Mouse (Mus musculus) E14TG2a.4 (cell line): ENCODE results near the gene Sorbs2.

Source experiments
- H3K27me3 ChIP-seq: 2 replicates; pipeline ENCODE4 v1.6.1; 2014; ENCODE audit warnings: low read length, control low read depth; ENCODE audit not compliant: insufficient read depth
- H3K36me3 ChIP-seq: 2 replicates; pipeline ENCODE4 v1.6.1; 2014; ENCODE audit warnings: low read length, control low read depth; ENCODE audit not compliant: insufficient read depth
- H3K4me1 ChIP-seq: replicated peaks from 2 replicates; pipeline ENCODE4 v1.6.1; 2014; ENCODE audit warnings: low read depth, low read length, control low read depth
- H3K4me3 ChIP-seq: replicated peaks from 2 replicates; pipeline ENCODE4 v1.5.1; 2014; ENCODE audit warnings: mild to moderate bottlenecking, low read length
- H3K9me3 ChIP-seq: 2 replicates; pipeline ENCODE4 v1.6.1; 2014; ENCODE audit warnings: low read length, control low read depth
- CTCF ChIP-seq: conservative IDR thresholded peaks from 2 replicates; pipeline ENCODE4 v1.5.1; 2014; ENCODE audit warnings: low read length
- NANOG ChIP-seq: IDR thresholded peaks from 2 replicates; pipeline ENCODE4 v1.6.1; 2014; ENCODE audit warnings: borderline replicate concordance, low read length, mixed read lengths
- POU5F1 ChIP-seq: IDR thresholded peaks from 2 replicates; pipeline ENCODE4 v1.6.1; 2014; ENCODE audit warnings: low read length, borderline replicate concordance

The Sorbs2 gene

DNA sequence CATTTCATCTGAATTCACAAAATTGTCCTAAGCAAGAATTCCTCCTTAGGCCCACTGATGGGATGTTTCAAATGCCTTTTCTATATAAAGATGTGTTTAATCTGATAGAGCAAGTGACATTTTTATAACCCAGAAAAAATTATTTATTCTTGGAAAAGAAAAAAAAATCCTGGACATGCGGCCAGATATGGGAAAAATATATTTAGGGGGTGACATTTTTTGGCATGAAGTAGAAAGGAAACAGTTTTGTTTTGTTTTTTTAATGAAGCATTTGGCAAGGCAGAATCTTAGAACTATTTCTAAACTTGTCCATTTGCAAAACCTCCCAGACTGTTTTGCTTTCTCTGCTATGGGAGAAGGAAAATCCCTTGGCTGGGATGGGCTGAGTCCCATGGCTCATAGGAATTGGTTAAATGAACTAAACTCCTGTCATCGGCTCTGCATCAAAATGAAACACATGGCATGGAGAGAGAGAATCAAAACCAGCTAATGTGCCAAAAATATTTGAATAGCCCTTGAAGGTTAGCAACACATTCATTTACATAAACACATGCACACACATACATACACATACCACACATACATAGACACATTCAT, 182.1 kb downstream of the Sorbs2 start:
- Histone ChIP-seq H3K4me3 (no peak overlapping the region), H3K4me1 (no peaks in the 10 kb centered on the region), H3K9me3 (no peaks in the 10 kb centered on the region), H3K27me3 (no peaks in the 10 kb centered on the region), H3K36me3 (no peaks in the 10 kb centered on the region)
- TF ChIP-seq POU5F1 (no peak), CTCF (no peak), NANOG (no peak)

DNA sequence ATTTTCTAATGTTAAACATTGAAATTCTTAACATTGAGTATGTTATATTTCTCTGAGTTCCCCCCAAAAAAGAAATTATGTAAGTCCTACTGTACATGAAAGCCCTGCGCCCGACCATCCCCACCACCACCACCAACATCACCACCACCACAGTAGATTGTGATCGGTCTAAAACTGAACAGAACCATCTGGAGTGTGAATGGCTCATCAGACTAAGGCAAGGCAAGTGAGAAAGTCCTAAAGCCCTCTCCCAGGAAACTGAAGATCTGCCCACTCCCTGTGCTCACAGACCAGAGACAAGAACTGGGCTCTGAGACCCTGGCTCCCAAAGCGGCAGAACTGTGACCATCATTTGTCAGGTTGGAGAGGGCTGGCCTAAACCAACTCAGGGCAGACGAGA, 192.5 kb downstream of the Sorbs2 start:
- no peaks in the 10 kb centered on the region for H3K9me3 ChIP-seq
- no peak overlapping the region for H3K4me3 ChIP-seq
- H3K36me3 ChIP-seq: no peaks in the 10 kb centered on the region
- TF ChIP-seq CTCF: no peak
- no peak for TF ChIP-seq POU5F1
- peaks cover 4% of the 10 kb centered on the region for H3K4me1 ChIP-seq
- no peaks in the 10 kb centered on the region for H3K27me3 ChIP-seq

DNA sequence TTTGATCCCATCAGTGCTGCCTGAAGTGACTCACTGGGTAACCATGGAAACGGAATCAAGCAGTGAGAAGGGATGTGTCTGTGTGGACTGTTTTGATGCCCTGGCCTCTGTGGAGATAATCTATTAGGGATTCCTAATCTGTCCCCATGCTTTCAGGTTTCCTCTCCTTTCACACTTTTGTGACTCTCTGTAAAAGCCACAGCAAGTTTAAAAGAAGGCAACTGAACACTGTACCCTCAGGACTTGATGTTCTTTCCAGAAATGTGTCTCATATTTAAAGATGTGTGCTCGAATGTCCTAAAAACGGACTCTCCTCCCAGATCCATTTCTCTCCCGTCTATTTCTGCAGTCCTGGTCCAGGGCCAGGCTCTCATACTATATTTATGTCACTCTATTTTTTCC, 196.1 kb downstream of the Sorbs2 start:
- TF ChIP-seq CTCF: no peak
- no peak for TF ChIP-seq NANOG
- no peak for TF ChIP-seq POU5F1
- Histone ChIP-seq H3K4me1 (peaks cover 21% of the 10 kb centered on the region), H3K9me3 (no peaks in the 10 kb centered on the region), H3K4me3 (no peak overlapping the region), H3K27me3 (no peaks in the 10 kb centered on the region), H3K36me3 (no peaks in the 10 kb centered on the region)

DNA sequence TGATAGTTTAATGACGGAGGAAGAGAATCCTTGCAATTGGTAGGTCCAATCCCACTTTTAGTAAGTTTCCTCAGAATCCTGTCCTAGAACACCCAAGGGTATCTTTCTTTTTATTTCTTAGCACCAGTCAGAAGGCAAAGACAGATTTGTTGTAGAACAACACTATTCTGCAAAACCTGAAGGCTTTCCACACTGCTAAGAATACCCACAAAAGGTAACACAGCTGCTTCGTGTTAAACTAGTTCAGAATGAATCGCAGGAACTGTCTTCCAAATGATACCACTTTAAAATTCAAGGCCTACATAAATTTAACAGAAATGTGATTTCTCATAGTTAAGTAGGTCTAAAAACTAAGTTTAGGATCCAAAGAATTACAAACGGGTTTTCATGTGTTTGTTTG, 201.5 kb downstream of the Sorbs2 start:
- Histone ChIP-seq H3K9me3 (no peaks in the 10 kb centered on the region), H3K4me1 (peaks cover 21% of the 10 kb centered on the region), H3K27me3 (no peaks in the 10 kb centered on the region), H3K4me3 (no peak overlapping the region), H3K36me3 (no peaks in the 10 kb centered on the region)
- no peak for TF ChIP-seq NANOG
- no peak for TF ChIP-seq CTCF
- no peak for TF ChIP-seq POU5F1

DNA sequence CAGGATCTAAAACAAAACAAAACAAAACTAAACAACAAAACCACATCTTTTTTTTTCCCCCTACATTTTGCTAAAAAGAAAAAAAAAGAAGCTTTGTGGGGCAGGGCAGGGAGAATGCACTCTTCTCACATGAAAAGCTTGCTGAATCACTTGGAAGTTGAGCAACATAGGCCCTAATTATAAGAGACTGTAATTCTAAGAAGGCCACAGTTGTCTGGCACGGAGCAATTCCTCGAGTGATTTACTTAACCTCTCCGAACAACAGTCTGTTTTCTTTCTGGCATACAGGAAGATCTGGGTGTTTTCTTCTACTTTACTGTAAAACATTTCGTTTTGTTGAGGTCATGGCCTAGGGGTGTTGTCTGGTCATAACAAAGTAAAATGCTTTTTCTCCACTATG, 202.1 kb downstream of the Sorbs2 start:
- H3K4me1 ChIP-seq: peaks cover 20% of the 10 kb centered on the region
- no peak for TF ChIP-seq CTCF
- no peak for TF ChIP-seq NANOG
- no peak for TF ChIP-seq POU5F1
- H3K36me3 ChIP-seq: no peaks in the 10 kb centered on the region
- H3K9me3 ChIP-seq: no peaks in the 10 kb centered on the region
- no peaks in the 10 kb centered on the region for H3K27me3 ChIP-seq
- no peak overlapping the region for H3K4me3 ChIP-seq

DNA sequence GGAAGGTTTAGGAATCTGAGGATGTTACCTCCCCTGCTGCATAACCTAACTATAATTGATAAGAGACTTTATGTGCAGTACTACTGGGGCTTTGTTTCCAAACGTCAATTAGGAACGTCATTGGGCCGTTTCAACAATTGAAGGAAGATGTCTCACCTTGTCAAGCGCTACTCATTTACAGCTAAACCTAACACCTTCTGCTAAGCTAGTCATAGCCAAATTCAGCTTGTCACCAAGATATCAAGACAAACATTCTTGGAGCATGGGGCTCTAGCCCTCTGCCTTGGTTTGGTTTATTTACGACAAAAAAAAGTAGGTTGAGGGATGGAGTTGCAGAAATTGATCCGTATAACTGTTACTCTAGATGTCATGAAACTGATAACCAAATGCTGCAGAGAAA, 205.0 kb downstream of the Sorbs2 start:
- no peaks in the 10 kb centered on the region for H3K36me3 ChIP-seq
- H3K4me1 ChIP-seq: no peaks in the 10 kb centered on the region
- no peaks in the 10 kb centered on the region for H3K9me3 ChIP-seq
- H3K27me3 ChIP-seq: no peaks in the 10 kb centered on the region
- TF ChIP-seq POU5F1 (no peak), NANOG (no peak), CTCF (no peak)
- H3K4me3 ChIP-seq: no peak overlapping the region

DNA sequence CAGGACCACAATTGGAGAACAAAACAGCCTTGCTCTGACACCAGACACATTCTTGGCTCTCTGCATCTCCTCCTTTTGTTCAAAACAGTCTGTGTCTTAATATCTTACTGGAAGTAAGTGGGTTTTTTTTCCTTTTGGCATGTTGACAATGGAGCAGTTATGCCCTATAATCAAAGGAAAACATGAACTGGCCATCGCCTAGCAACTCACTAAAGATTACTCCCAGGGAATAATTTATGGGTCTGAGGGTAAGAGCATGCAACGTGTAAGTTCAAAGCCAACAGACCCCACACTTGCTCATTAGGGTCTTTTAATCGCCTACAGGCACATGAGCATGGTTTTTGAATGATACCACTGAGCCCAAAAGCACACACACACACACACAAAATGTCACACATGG, 207.2 kb downstream of the Sorbs2 start:
- no peaks in the 10 kb centered on the region for H3K27me3 ChIP-seq
- no peak overlapping the region for H3K4me3 ChIP-seq
- H3K4me1 ChIP-seq: no peaks in the 10 kb centered on the region
- no peaks in the 10 kb centered on the region for H3K9me3 ChIP-seq
- no peaks in the 10 kb centered on the region for H3K36me3 ChIP-seq
- no peak for TF ChIP-seq POU5F1
- no peak for TF ChIP-seq NANOG
- no peak for TF ChIP-seq CTCF

DNA sequence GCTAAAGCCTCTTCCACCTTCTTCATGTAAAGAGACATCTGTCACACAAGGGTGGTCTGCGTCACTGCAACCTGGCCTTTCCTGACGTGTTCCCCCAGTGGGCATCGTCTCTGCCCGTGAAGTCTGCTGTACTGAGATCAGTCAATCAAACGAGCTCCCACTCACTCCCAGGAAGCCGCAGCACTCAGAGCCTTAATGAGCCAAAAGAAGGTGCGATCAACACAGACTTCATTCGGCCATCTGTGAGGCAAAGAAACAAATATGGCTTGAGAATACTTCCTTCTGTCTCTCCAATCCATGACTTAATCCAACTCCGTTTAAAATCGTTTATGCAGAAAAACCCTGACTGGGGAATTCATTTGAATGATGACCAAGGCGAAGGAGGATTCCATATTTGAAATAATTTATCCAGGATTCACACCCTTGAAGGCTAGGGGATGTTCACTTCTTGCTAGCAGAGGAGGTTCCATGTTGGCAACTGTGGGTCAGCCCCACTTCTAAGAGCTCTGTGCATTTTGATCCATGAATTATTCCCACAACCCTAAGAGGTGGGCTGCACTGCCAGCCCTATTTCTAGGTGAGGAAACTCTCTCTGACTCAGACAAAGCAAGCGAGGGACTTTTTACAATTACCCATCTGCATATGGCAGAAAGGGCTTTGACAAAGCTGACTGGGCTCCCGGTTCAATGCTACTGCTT, 207.9 kb downstream of the Sorbs2 start:
- Histone ChIP-seq H3K4me1 (no peaks in the 10 kb centered on the region), H3K9me3 (no peaks in the 10 kb centered on the region), H3K4me3 (no peak overlapping the region), H3K36me3 (no peaks in the 10 kb centered on the region), H3K27me3 (no peaks in the 10 kb centered on the region)
- TF ChIP-seq CTCF (no peak), POU5F1 (no peak), NANOG (no peak)

DNA sequence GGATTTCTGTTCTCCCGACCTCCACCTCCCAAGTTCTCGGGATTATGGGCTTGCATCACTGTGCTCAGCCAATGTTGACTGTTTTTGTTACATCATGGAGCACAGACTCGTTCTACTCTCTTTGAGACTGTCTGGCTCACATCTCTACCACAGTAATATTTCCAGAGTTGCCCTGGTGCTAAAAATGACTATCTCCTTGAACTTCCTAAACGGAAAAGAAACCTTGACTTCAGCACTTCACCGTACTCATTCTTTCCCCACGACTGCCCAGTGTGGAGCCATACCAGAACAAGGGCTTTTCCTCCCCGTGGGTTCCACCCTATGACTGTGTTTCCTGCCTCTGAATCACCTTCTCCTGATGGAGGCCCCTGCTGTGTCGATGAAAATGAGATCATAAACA, 212.2 kb downstream of the Sorbs2 start:
- Histone ChIP-seq H3K9me3 (no peaks in the 10 kb centered on the region), H3K4me3 (no peak overlapping the region), H3K27me3 (no peaks in the 10 kb centered on the region), H3K4me1 (no peaks in the 10 kb centered on the region), H3K36me3 (no peaks in the 10 kb centered on the region)
- TF ChIP-seq NANOG: no peak
- TF ChIP-seq POU5F1: no peak
- TF ChIP-seq CTCF: no peak
